Mouse (Mus musculus) spleen, embryonic (tissue): ENCODE results near the gene Gm8257.
"Not testable (repeated sequence)": the region's sequence is repeated elsewhere in the genome, so short reads cannot be mapped to it uniquely, and the experiment has no call there.

Experiments
- CTCF ChIA-PET: fragments of 350-600 bp; sonication (Branson Sonifier 250); formaldehyde crosslinking; loops from one replicate; lab custom pipeline; 2022; lab: Charles Lee

Gm8257 gene

DNA sequence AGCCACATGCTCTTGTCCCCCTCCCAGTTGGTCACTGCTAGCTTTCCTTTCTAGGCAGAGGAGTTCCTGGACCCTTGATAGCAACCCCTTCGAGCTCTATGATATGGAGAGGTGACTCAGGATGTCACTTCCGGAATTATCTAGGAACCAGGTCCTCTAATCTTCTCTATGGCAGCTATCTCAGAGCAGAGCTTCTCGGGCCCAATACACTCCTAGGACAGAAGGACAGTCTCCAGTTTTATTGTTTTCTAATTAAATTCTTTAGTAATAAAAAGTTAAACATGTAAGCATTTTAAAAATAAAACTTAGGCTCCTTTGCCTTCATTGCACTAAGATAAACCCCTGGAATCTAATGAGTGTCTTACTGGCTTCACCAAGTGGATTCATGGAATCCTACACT is at the start of gene Gm8257:
TSS of gene Gm8257 (minus strand) at position 101 of the 400 bp plus-strand sequence.
- CTCF ChIA-PET = not testable (repeated sequence)

DNA sequence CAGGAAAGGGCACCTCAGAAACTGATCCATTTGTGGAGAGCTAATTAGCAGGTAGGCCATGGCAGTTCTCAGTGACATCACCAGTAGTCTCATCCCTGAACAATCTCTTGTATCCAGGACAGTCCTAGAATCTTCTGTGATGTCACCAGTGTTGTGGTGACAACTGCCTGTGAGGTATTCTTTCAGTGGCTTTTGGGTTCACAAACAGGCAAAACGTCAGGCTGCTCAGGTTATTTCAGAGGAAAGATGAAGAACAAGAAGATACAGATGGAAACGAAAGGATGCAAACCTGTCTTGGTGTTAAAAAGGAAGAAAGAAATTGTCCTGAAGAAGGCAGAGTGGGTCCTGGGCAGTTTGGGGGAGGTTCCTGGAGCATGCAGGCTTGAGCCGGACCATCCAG is 44.0 kb upstream of the Gm8257 start, which contains the start of gene Gm8267:
TSS of gene Gm8267 (minus strand) at position 101 of the 400 bp plus-strand sequence.
- CTCF ChIA-PET = no interaction called here

DNA sequence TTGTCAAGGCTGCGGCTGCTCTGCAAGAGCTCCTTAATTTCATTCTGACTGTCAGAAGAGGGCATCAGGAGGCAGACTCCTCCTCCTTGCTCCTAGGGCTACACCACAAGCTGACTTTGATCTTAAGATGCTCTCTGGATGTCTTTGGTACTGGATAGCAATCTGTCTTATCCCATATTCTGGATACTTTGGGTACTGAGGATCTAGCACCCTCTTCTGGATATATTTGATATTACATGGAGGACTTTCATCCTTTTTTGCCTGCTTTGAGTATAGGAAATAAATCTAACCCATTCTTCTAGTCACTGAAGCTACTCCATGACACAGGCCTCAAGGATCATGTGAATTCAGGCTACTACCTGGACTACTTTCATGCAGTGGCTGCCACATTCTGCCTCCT is 36.5 kb upstream of the Gm8257 start:
- CTCF ChIA-PET = not testable (repeated sequence)

DNA sequence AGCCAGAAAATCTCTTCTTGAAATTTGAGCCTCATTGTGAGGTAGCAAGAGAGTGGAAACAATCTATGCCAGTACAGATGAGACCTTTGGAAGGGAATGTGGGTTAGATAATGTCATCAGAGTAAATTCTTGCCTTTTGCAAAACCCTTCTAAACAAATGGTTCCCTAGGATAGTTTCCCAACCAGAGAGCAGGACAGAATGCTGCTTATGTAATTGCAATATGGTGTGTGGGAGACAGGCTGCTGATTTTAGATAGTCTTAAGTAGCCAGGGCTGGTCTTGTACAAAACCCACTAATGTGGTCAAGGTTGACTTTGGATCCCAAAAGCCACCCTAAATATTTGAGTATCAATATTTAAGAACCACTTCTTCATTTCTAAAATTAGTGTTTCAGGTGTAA is 24.5 kb upstream of the Gm8257 start:
- CTCF ChIA-PET = not testable (repeated sequence)

DNA sequence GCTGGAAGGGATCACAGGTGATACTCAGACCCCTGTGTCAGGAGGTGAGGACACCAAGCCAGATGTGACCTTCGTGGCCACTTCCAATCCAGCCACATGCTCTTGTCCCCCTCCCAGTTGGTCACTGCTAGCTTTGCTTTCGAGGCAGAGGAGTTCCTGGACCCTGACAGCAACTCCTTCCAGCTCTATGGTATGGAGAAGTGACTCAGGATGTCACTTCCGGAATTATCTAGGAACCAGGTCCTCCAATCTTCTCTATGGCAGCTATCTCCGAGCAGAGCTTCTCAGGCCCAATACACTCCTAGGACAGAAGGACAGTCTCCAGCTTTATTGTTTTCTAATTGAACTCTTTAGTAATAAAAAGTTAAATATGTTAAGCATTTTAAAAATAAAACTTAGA is 78.5 kb downstream of the Gm8257 start, which contains the start of gene Gm5624:
TSS of gene Gm5624 (minus strand) at position 202 of the 400 bp plus-strand sequence.
- CTCF ChIA-PET = not testable (repeated sequence)
